Mouse (Mus musculus) forebrain, embryonic 16.5 days (tissue): ENCODE measurements around the gene Eps8l1. TPM values are rescaled to one million over a fixed set of nuclear protein-coding genes. Genes with fewer than 3 reads are reported as not detected.

Source experiments
- ATAC-seq: fragments of 200-750 bp; cut with Nextera tagmentation; 2 replicates; pipeline ENCODE4 v1.8.0; 2017; ENCODE audit warnings: mild to moderate bottlenecking, moderate library complexity
- H3K27ac ChIP-seq: fragments of 300-500 bp; sonication (generic); 2 replicates; pipeline ENCODE4 v1.5.1; 2014; ENCODE audit warnings: low read length, control low read depth
- H3K27me3 ChIP-seq: fragments of 300-500 bp; sonication (generic); replicated peaks from 2 replicates; pipeline ENCODE4 v1.6.1; 2014; ENCODE audit warnings: low read length; ENCODE audit not compliant: control insufficient read depth, insufficient read depth
- H3K36me3 ChIP-seq: fragments of 300-500 bp; sonication (generic); 2 replicates; pipeline ENCODE4 v1.6.1; 2014; ENCODE audit not compliant: control insufficient read depth, insufficient read depth
- H3K4me1 ChIP-seq: fragments of 300-500 bp; sonication (generic); replicated peaks from 2 replicates; pipeline ENCODE4 v1.6.1; 2014; ENCODE audit warnings: low read length; ENCODE audit not compliant: control insufficient read depth, insufficient read depth
- H3K4me2 ChIP-seq: fragments of 300-500 bp; sonication (generic); 2 replicates; pipeline ENCODE4 v1.6.1; 2014; ENCODE audit warnings: mild to moderate bottlenecking, low read length, control low read depth
- H3K4me3 ChIP-seq: fragments of 300-500 bp; sonication (generic); replicated peaks from 2 replicates; pipeline ENCODE4 v1.5.1; 2014; ENCODE audit warnings: mild to moderate bottlenecking, low read length, control low read depth
- H3K9ac ChIP-seq: fragments of 300-500 bp; sonication (generic); replicated peaks from 2 replicates; pipeline ENCODE4 v1.6.1; 2014; ENCODE audit warnings: low read depth, low read length, control low read depth
- H3K9me3 ChIP-seq: fragments of 300-500 bp; sonication (generic); 2 replicates; pipeline ENCODE4 v1.6.1; 2016; ENCODE audit warnings: low read length; ENCODE audit not compliant: control insufficient read depth
- WGBS: fragments of 180-500 bp; shearing (Covaris S2); extraction: QIAGEN DNeasy Blood & Tissue Kit; methylation state at CpG from one replicate; pipeline ENCODE4 v1.1.7; 2014; 5-methylcytosine and 5-hydroxymethylcytosine counted together
- polyA plus RNA-seq: library from polyadenylated mRNA; unstranded; fragments of >200 nt; fragmentation: Nextera tagmentation; extraction: Ambion mirVana; gene quantifications from 2 replicates; pipeline ENCODE4 v1.2.1, GENCODE M21; 2015

Gene Eps8l1
- polyA plus RNA-seq, 1 experiment from 2014 or later, result 10.9 TPM

- Histone ChIP-seq H3K4me2 (no peak overlapping the region), H3K9me3 (no peaks in the 10 kb centered on the region), H3K27ac (no peak overlapping the region), H3K9ac (no peak overlapping the region), H3K27me3 (no peaks in the 10 kb centered on the region), H3K4me1 (peaks cover 8% of the 10 kb centered on the region), H3K36me3 (peaks cover 22% of the 10 kb centered on the region), H3K4me3 (no peak overlapping the region)
- 96% methylated on average over 10 of the region's 10 CpGs for WGBS
- no peak for ATAC-seq
Observed at GRCm38 (mm10) chr7:4440549-4440948, 19.9 kb upstream of the Eps8l1 start.

GRCm38 (mm10) chr7:4445216-4445791 lies 15.2 kb upstream of the Eps8l1 start, which contains the start of gene Rdh13:
Gene Rdh13, minus strand, starts transcription at chr7:4445649.
- WGBS, result under 1% methylated on average over 35 of the region's 35 CpGs
- H3K27ac ChIP-seq, result peak within 1 kb of the TSS; percentile 55
- H3K27me3 ChIP-seq, result no peaks in the 10 kb centered on the region
- H3K9me3 ChIP-seq, result no peaks in the 10 kb centered on the region
- peak within 1 kb of the TSS; percentile 80 for H3K4me3 ChIP-seq
- H3K4me1 ChIP-seq, result peaks cover 8% of the 10 kb centered on the region
- H3K36me3 ChIP-seq, result peaks cover 16% of the 10 kb centered on the region
- peak within 1 kb of the TSS; percentile 82 for H3K9ac ChIP-seq
- H3K4me2 ChIP-seq, result peak within 1 kb of the TSS; percentile 62
- peak; percentile 95 for ATAC-seq

- WGBS, result 0% methylated on average over 1 of the region's 1 CpGs
- no peak for ATAC-seq
- no peak overlapping the region for H3K4me2 ChIP-seq
- peaks cover 6% of the 10 kb centered on the region for H3K36me3 ChIP-seq
- H3K4me3 ChIP-seq, result no peak overlapping the region
- no peak overlapping the region for H3K9ac ChIP-seq
- H3K27ac ChIP-seq, result no peak overlapping the region
- no peaks in the 10 kb centered on the region for H3K9me3 ChIP-seq
- peaks cover 8% of the 10 kb centered on the region for H3K4me1 ChIP-seq
- H3K27me3 ChIP-seq, result no peaks in the 10 kb centered on the region
Observed at GRCm38 (mm10) chr7:4447138-4447537, 13.3 kb upstream of the Eps8l1 start.

GRCm38 (mm10) chr7:4448439-4448838 lies 12.0 kb upstream of the Eps8l1 start:
- ATAC-seq, result no peak
- no peak overlapping the region for H3K4me2 ChIP-seq
- peaks cover 8% of the 10 kb centered on the region for H3K4me1 ChIP-seq
- peaks cover 2% of the 10 kb centered on the region; the same call in 1 of the 2 replicates for H3K36me3 ChIP-seq
- H3K9me3 ChIP-seq, result no peaks in the 10 kb centered on the region
- H3K4me3 ChIP-seq, result no peak overlapping the region
- 86% methylated on average over 3 of the region's 3 CpGs for WGBS
- H3K9ac ChIP-seq, result no peak overlapping the region
- no peaks in the 10 kb centered on the region for H3K27me3 ChIP-seq
- no peak overlapping the region for H3K27ac ChIP-seq

- ATAC-seq, result no peak
- no peak overlapping the region for H3K4me2 ChIP-seq
Observed at GRCm38 (mm10) chr7:4449211-4449610, 11.3 kb upstream of the Eps8l1 start.

GRCm38 (mm10) chr7:4452644-4453043 lies 7.8 kb upstream of the Eps8l1 start:
- Histone ChIP-seq H3K36me3 (no peaks in the 10 kb centered on the region), H3K9me3 (no peaks in the 10 kb centered on the region), H3K4me3 (no peak overlapping the region), H3K27ac (no peak overlapping the region), H3K9ac (no peak overlapping the region), H3K27me3 (no peaks in the 10 kb centered on the region), H3K4me1 (no peaks in the 10 kb centered on the region), H3K4me2 (no peak overlapping the region)
- 32% methylated on average over 4 of the region's 4 CpGs for WGBS
- ATAC-seq, result no peak

More at GRCm38 (mm10) chr7:4449211-4449610, 11.3 kb upstream of the Eps8l1 start:
- WGBS, result 13% methylated on average over 2 of the region's 2 CpGs
- H3K27me3 ChIP-seq, result no peaks in the 10 kb centered on the region
- H3K36me3 ChIP-seq, result no peaks in the 10 kb centered on the region
- H3K4me3 ChIP-seq, result no peak overlapping the region
- no peaks in the 10 kb centered on the region for H3K9me3 ChIP-seq
- peaks cover 7% of the 10 kb centered on the region for H3K4me1 ChIP-seq
- H3K9ac ChIP-seq, result no peak overlapping the region
- no peak overlapping the region for H3K27ac ChIP-seq

- Histone ChIP-seq H3K9ac (no peak overlapping the region), H3K4me1 (no peaks in the 10 kb centered on the region), H3K4me3 (no peak overlapping the region), H3K27me3 (no peaks in the 10 kb centered on the region), H3K9me3 (no peaks in the 10 kb centered on the region), H3K27ac (no peak overlapping the region), H3K36me3 (no peaks in the 10 kb centered on the region), H3K4me2 (no peak overlapping the region)
- 17% methylated on average over 10 of the region's 12 CpGs for WGBS
- no peak for ATAC-seq
Observed at GRCm38 (mm10) chr7:4464194-4464824, 3.8 kb downstream of the Eps8l1 start.

GRCm38 (mm10) chr7:4467801-4468200 lies 7.3 kb downstream of the Eps8l1 start:
- WGBS, result 72% methylated on average over 3 of the region's 3 CpGs
- H3K9ac ChIP-seq, result no peak overlapping the region
- no peak overlapping the region for H3K4me3 ChIP-seq
- H3K9me3 ChIP-seq, result no peaks in the 10 kb centered on the region
- no peak overlapping the region for H3K4me2 ChIP-seq
- ATAC-seq, result no peak
- no peak overlapping the region for H3K27ac ChIP-seq
- H3K36me3 ChIP-seq, result no peaks in the 10 kb centered on the region
- H3K27me3 ChIP-seq, result peaks cover 15% of the 10 kb centered on the region
- peaks cover 11% of the 10 kb centered on the region for H3K4me1 ChIP-seq

GRCm38 (mm10) chr7:4470275-4471178 lies 10.1 kb downstream of the Eps8l1 start:
- peak; percentile 57 for ATAC-seq
- peak overlapping the region; percentile 50 for H3K4me3 ChIP-seq
- peaks cover 11% of the 10 kb centered on the region for H3K4me1 ChIP-seq
- peaks cover 21% of the 10 kb centered on the region for H3K27me3 ChIP-seq
- no peak overlapping the region for H3K27ac ChIP-seq
- H3K36me3 ChIP-seq, result no peaks in the 10 kb centered on the region
- 2% methylated on average over 35 of the region's 35 CpGs for WGBS
- H3K9me3 ChIP-seq, result no peaks in the 10 kb centered on the region
- H3K4me2 ChIP-seq, result peak overlapping the region; percentile 83
- H3K9ac ChIP-seq, result peak overlapping the region; percentile 56
